Mouse (Mus musculus) lung, embryonic 14.5 days (tissue): ENCODE results near the gene Cdh23. TPM values are rescaled to one million over a fixed set of nuclear protein-coding genes. Genes with fewer than 3 reads are reported as not detected.
A peak's percentile ranks its signal among the peaks of the same experiment; 100 is the strongest.

Experiments used
- ATAC-seq: fragments of 200-750 bp; cut with Nextera tagmentation; 2 replicates; pipeline ENCODE4 v1.8.0; 2017; ENCODE audit warnings: mild to moderate bottlenecking, moderate TSS enrichment, moderate library complexity; ENCODE audit not compliant: insufficient read depth
- DNase-seq: peaks from one replicate; pipeline ENCODE4 v3.0.0-alpha.2; 2015
- H3K27ac ChIP-seq: fragments of 300-500 bp; sonication (generic); 2 replicates; pipeline ENCODE4 v1.5.1; 2014; ENCODE audit warnings: low read depth, mild to moderate bottlenecking, moderate library complexity
- H3K27me3 ChIP-seq: fragments of 300-500 bp; sonication (generic); 2 replicates; pipeline ENCODE4 v1.6.1; 2014; ENCODE audit warnings: low read length, control low read depth; ENCODE audit not compliant: insufficient read depth
- H3K36me3 ChIP-seq: fragments of 300-500 bp; sonication (generic); 2 replicates; pipeline ENCODE4 v1.6.1; 2014; ENCODE audit warnings: control low read depth; ENCODE audit not compliant: insufficient read depth
- H3K4me1 ChIP-seq: fragments of 300-500 bp; sonication (generic); 2 replicates; pipeline ENCODE4 v1.6.1; 2014; ENCODE audit warnings: antibody characterized with exemption, control low read depth; ENCODE audit not compliant: insufficient read depth
- H3K4me2 ChIP-seq: fragments of 300-500 bp; sonication (generic); 2 replicates; pipeline ENCODE4 v1.6.1; 2014; ENCODE audit warnings: mild to moderate bottlenecking
- H3K4me3 ChIP-seq: fragments of 300-500 bp; sonication (generic); 2 replicates; pipeline ENCODE4 v1.5.1; 2014; ENCODE audit warnings: low read depth, low read length
- H3K9ac ChIP-seq: fragments of 300-500 bp; sonication (generic); 2 replicates; pipeline ENCODE4 v1.6.1; 2014
- H3K9me3 ChIP-seq: fragments of 300-500 bp; sonication (generic); 2 replicates; pipeline ENCODE4 v1.6.1; 2016; ENCODE audit warnings: low read depth, low read length, control low read depth
- CTCF ChIP-seq: IDR thresholded peaks from 2 replicates; pipeline ENCODE4 v1.5.1; 2016; ENCODE audit warnings: antibody characterized with exemption, low read depth
- WGBS: fragments of 180-500 bp; shearing (Covaris S2); extraction: QIAGEN DNeasy Blood & Tissue Kit; methylation state at CpG from one replicate; pipeline ENCODE4 v1.1.7; 2014; 5-methylcytosine and 5-hydroxymethylcytosine counted together
- polyA plus RNA-seq: library from polyadenylated mRNA; unstranded; fragments of >200 nt; fragmentation: Nextera tagmentation; extraction: Ambion mirVana; gene quantifications from 2 replicates; pipeline ENCODE4 v1.2.1, GENCODE M21; 2014

The Cdh23 gene
- polyA plus RNA-seq, 1 experiment from 2014 or later: 0.26 TPM

DNA sequence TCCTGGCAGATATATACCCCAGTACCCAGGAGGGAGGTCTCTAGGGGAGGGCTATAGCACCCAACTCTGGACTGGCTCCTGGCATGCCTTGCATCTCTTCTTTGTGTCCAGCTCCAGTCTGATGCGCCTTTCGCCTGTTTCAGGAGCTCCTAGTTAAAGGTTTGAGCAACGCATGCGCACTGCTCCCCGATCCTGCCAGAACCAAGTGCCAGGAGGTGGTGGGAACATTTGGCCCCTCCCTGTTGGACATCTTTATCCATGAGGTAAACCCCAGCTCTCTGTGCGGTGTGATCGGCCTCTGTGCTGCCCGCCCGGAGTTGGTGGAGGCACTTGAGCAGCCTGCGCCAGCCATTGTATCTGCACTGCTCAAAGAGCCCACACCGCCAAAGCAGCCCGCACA, 396.7 kb downstream of the Cdh23 start:
- H3K36me3 ChIP-seq: peaks cover 72% of the 10 kb centered on the region
- 96% methylated on average over 12 of the region's 12 CpGs for whole genome bisulfite sequencing

DNA sequence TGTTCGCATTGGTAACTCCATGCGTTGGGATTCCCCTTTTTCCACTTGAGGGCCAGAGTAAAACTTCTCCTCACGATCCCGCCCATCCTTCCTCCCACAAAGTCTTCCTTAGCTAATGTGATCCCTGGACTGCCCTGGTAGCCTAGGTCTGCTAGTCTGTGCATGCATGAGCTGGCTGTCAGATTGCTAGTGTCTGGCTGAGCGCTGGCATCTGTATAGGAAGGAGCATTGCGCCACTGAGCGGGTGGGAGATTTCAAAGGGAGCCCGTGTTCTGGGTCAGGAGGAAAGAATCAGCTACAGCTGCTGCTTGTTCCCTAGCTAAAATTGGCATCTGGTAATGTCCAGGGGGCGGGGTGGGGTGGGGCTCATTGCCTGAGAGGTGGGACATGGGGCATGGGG, 400.3 kb downstream of the Cdh23 start:
- H3K4me1 ChIP-seq: 0 out of 2 replicates have a peak, but pooled peaks cover 2% of the 10 kb centered on the region
- WGBS: 71% methylated on average over 9 of the region's 9 CpGs
- H3K36me3 ChIP-seq: peaks cover 80% of the 10 kb centered on the region
- H3K9ac ChIP-seq: no peak overlapping the region
- H3K4me3 ChIP-seq: no peak overlapping the region
- ATAC-seq: no peak
- DNase-seq: no peak
- TF ChIP-seq CTCF: no peak
- no peaks in the 10 kb centered on the region for H3K9me3 ChIP-seq
- no peak overlapping the region for H3K27ac ChIP-seq
- no peak overlapping the region for H3K4me2 ChIP-seq
- H3K27me3 ChIP-seq: no peaks in the 10 kb centered on the region

More for the DNA sequence above, 396.7 kb downstream of the Cdh23 start:
- H3K4me1 ChIP-seq: no peaks in the 10 kb centered on the region
- DNase-seq (no peak), ATAC-seq (no peak)
- no peaks in the 10 kb centered on the region for H3K9me3 ChIP-seq
- no peak overlapping the region for H3K4me2 ChIP-seq
- H3K27me3 ChIP-seq: no peaks in the 10 kb centered on the region
- TF ChIP-seq CTCF: no peak
- H3K27ac ChIP-seq: no peak overlapping the region
- no peak overlapping the region for H3K9ac ChIP-seq
- H3K4me3 ChIP-seq: no peak overlapping the region

DNA sequence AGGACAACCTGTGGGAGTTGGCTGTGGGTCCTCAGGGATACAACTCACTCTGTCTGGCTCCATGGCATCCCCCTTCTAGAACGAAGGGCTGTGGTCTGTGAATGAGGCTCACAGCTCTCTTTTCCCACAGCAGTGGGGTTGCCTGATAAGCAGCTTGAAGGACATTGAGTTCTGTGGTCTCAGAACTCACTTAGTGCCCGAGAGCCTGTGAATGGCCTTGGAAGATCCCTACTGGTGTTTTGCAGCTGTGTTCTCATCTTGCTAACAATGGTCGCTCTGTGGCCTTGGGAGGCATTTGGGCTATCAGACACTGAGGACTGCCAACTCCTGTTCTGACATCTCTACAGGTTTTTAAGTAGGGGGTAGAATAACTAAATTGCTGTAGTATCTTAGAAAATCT, 400.9 kb downstream of the Cdh23 start:
- Histone ChIP-seq H3K9ac (no peak overlapping the region), H3K4me3 (no peak overlapping the region), H3K4me1 (peaks cover 9% of the 10 kb centered on the region), H3K4me2 (no peak overlapping the region), H3K27ac (no peak overlapping the region), H3K27me3 (no peaks in the 10 kb centered on the region), H3K36me3 (peaks cover 73% of the 10 kb centered on the region), H3K9me3 (no peaks in the 10 kb centered on the region)
- DNase-seq (no peak), ATAC-seq (no peak)
- WGBS: 81% methylated on average over 3 of the region's 3 CpGs
- no peak for TF ChIP-seq CTCF

DNA sequence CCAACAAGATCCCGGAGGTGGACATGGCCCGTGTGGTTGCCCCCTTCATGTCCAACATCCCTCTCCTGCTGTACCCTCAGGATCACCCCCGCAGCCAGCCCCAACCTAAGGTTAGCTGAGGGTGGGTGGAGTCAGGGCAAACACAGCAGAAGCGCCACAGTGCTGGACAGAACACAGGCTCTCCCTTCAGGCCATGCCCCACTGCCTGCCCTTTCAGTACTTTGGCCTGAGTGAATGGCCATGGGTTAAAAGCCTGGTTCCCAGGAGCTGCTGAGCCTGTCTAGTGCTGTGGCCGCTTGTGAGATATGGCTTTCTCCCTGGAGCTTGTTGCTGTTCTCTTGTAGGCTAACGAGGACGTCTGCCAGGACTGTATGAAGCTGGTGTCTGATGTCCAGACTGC, 401.7 kb downstream of the Cdh23 start:
- Histone ChIP-seq H3K9ac (no peak overlapping the region), H3K27me3 (no peaks in the 10 kb centered on the region), H3K36me3 (peaks cover 66% of the 10 kb centered on the region), H3K27ac (no peak overlapping the region), H3K4me1 (peaks cover 16% of the 10 kb centered on the region), H3K9me3 (no peaks in the 10 kb centered on the region), H3K4me2 (no peak overlapping the region), H3K4me3 (no peak overlapping the region)
- ATAC-seq: no peak
- 86% methylated on average over 7 of the region's 7 CpGs for WGBS
- DNase-seq: no peak
- TF ChIP-seq CTCF: no peak

- no peaks in the 10 kb centered on the region for H3K9me3 ChIP-seq
Observed at GRCm38 (mm10) chr10:60292209-60292608, 404.1 kb downstream of the Cdh23 start.

GRCm38 (mm10) chr10:60290739-60291110, 405.6 kb downstream of the Cdh23 start:
- H3K4me1 ChIP-seq: peaks cover 16% of the 10 kb centered on the region
- DNase-seq: peak; percentile 44
- H3K9me3 ChIP-seq: no peaks in the 10 kb centered on the region
- H3K27ac ChIP-seq: no peak overlapping the region
- no peak overlapping the region for H3K9ac ChIP-seq
- no peak overlapping the region for H3K4me2 ChIP-seq
- WGBS: 70% methylated on average over 8 of the region's 8 CpGs
- ATAC-seq: no peak; the same call in 1 of the 2 replicates
- H3K4me3 ChIP-seq: no peak overlapping the region
- TF ChIP-seq CTCF: no peak
- H3K27me3 ChIP-seq: no peaks in the 10 kb centered on the region
- peaks cover 34% of the 10 kb centered on the region for H3K36me3 ChIP-seq

More at GRCm38 (mm10) chr10:60292209-60292608, 404.1 kb downstream of the Cdh23 start:
- H3K4me3 ChIP-seq: no peak overlapping the region
- TF ChIP-seq CTCF: no peak
- H3K4me1 ChIP-seq: peaks cover 16% of the 10 kb centered on the region
- no peak overlapping the region for H3K27ac ChIP-seq
- H3K4me2 ChIP-seq: no peak overlapping the region
- WGBS: 77% methylated on average over 8 of the region's 8 CpGs
- no peaks in the 10 kb centered on the region for H3K27me3 ChIP-seq
- ATAC-seq: no peak
- H3K9ac ChIP-seq: no peak overlapping the region
- no peak for DNase-seq
- peaks cover 46% of the 10 kb centered on the region for H3K36me3 ChIP-seq

GRCm38 (mm10) chr10:60290026-60290738, 406.1 kb downstream of the Cdh23 start:
- Histone ChIP-seq H3K4me1 (peaks cover 21% of the 10 kb centered on the region), H3K9me3 (no peaks in the 10 kb centered on the region), H3K4me2 (no peak overlapping the region), H3K4me3 (no peak overlapping the region), H3K27ac (no peak overlapping the region), H3K36me3 (peaks cover 29% of the 10 kb centered on the region), H3K27me3 (no peaks in the 10 kb centered on the region), H3K9ac (no peak overlapping the region)
- no peak for TF ChIP-seq CTCF
- no peak for DNase-seq
- WGBS: 35% methylated on average over 7 of the region's 7 CpGs
- ATAC-seq: no peak

DNA sequence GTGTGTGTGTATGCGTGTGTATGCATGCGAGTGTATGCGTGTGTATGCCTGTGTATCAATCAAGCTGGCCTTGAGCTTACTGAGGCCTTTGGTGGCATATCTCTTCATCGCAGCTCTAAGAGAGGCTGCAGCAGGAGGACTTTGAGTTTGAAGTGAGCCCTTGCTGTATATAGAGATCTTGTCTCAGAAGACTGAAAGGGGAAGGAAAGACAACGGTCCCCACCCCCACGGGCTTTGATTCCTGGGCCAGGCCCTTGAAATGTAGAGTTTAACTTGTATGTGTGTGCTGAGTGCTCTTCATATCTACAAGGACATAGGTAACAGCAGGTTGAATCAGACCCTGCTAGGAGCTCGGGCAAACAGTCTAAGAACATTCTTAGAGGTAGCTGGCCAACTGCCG, 407.1 kb downstream of the Cdh23 start:
- Histone ChIP-seq H3K4me3 (no peak overlapping the region), H3K27ac (no peak overlapping the region), H3K9ac (no peak overlapping the region), H3K4me1 (peaks cover 28% of the 10 kb centered on the region), H3K4me2 (no peak overlapping the region), H3K27me3 (no peaks in the 10 kb centered on the region), H3K36me3 (peaks cover 19% of the 10 kb centered on the region), H3K9me3 (no peaks in the 10 kb centered on the region)
- DNase-seq (peak; percentile 58), ATAC-seq (no peak)
- no peak for TF ChIP-seq CTCF
- 62% methylated on average over 8 of the region's 8 CpGs for WGBS
